Mouse (Mus musculus) forebrain, postnatal 0 days (tissue): ENCODE measurements at regions not wholly inside any gene's neighbourhood (a gene's known extent, or its start where the extent isn't known, plus 50 kb on each side); places are given as distances from the start of the nearest gene placed in this dataset.
"Not testable (repeated sequence)": the region's sequence is repeated elsewhere in the genome, so short reads cannot be mapped to it uniquely, and the experiment has no call there.

Experiments used
- ATAC-seq: fragments of 200-750 bp; cut with Nextera tagmentation; 2 replicates; pipeline ENCODE4 v1.8.0; 2017; ENCODE audit warnings: mild to moderate bottlenecking, moderate library complexity
- DNase-seq: peaks from one replicate; pipeline ENCODE4 v3.0.0-alpha.2; 2015
- H3K27ac ChIP-seq: fragments of 300-500 bp; sonication (generic); 2 replicates; pipeline ENCODE4 v1.5.1; 2014; ENCODE audit warnings: low read depth, mild to moderate bottlenecking, antibody characterized with exemption, low read length, moderate library complexity, mixed read lengths
- H3K27me3 ChIP-seq: fragments of 300-500 bp; sonication (generic); 2 replicates; pipeline ENCODE4 v1.6.1; 2014; ENCODE audit warnings: mild to moderate bottlenecking, low read length, mixed read lengths; ENCODE audit not compliant: insufficient read depth
- H3K36me3 ChIP-seq: fragments of 300-500 bp; sonication (generic); 2 replicates; pipeline ENCODE4 v1.6.1; 2014; ENCODE audit warnings: mild to moderate bottlenecking, moderate library complexity; ENCODE audit not compliant: insufficient read depth
- H3K4me1 ChIP-seq: fragments of 300-500 bp; sonication (generic); 2 replicates; pipeline ENCODE4 v1.6.1; 2014; ENCODE audit warnings: antibody characterized with exemption; ENCODE audit not compliant: insufficient read depth
- H3K4me2 ChIP-seq: fragments of 300-500 bp; sonication (generic); 2 replicates; pipeline ENCODE4 v1.6.1; 2014; ENCODE audit warnings: low read depth, mild to moderate bottlenecking, moderate library complexity
- H3K4me3 ChIP-seq: fragments of 300-500 bp; sonication (generic); 2 replicates; pipeline ENCODE4 v1.5.1; 2014; ENCODE audit warnings: low read depth, low read length, mixed read lengths
- H3K9ac ChIP-seq: fragments of 300-500 bp; sonication (generic); 2 replicates; pipeline ENCODE4 v1.6.1; 2014; ENCODE audit warnings: mild to moderate bottlenecking
- H3K9me3 ChIP-seq: fragments of 300-500 bp; sonication (generic); 2 replicates; pipeline ENCODE4 v1.6.1; 2016; ENCODE audit warnings: low read length
- CTCF ChIP-seq: sonication (generic); IDR thresholded peaks from 2 replicates; pipeline ENCODE4 v1.5.1; 2016; ENCODE audit warnings: antibody characterized with exemption, control low read depth, low read depth
- WGBS: fragments of 180-500 bp; shearing (Covaris S2); extraction: QIAGEN DNeasy Blood & Tissue Kit; methylation state at CpG from one replicate; pipeline ENCODE4 v1.1.7; 2014; 5-methylcytosine and 5-hydroxymethylcytosine counted together

DNA sequence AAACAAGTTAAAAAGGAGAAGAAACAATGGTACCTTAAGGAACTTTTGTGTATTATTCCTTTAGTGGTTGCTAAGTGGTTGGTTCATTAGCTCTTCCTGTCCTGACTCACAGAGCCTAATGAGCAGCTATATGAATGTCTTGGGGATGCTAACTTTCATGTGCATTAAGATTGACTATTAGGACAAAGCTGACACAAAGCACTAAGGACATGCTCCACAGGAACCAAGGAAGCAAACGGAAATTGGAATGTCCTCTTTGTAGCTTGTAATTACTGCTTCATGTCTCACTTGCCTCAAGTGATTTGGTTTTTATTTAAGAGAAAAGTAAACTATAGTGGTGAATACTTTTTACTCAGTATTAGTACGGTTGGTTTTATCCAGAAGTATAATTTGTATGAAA, 627.2 kb downstream of the Hdgfl1 start:
- 33% methylated on average over 2 of the region's 2 CpGs for WGBS
- Histone ChIP-seq H3K4me1 (no peaks in the 10 kb centered on the region), H3K27ac (no peak overlapping the region)

DNA sequence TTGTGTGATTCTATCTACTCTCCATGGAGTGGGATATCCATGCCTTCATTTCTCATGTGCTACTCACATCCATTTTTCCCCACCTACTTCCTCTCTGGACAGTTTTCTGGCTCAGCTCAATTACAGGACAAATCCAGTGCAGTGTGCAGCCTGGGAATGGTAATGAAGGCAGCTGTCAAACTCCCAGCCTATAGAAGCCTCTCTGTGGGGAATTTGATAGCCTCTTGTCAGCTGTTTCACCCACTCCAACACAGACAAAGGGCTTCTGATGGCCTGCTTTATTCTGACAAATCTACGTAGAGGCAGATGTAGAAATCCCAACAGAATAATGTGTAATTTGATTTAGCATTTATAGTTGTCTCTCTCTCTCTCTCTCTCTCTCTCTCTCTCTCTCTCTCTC, 650.6 kb downstream of the Hdgfl1 start:
- H3K9ac ChIP-seq = no peak overlapping the region
- 11% methylated on average over 1 of the region's 1 CpGs for WGBS
- no peaks in the 10 kb centered on the region for H3K9me3 ChIP-seq
- H3K27me3 ChIP-seq = no peaks in the 10 kb centered on the region
- no peaks in the 10 kb centered on the region for H3K36me3 ChIP-seq
- no peaks in the 10 kb centered on the region for H3K4me1 ChIP-seq
- no peak overlapping the region for H3K4me3 ChIP-seq
- ATAC-seq (peak; percentile 83), DNase-seq (peak; percentile 16)
- TF ChIP-seq CTCF = no peak
- no peak overlapping the region for H3K4me2 ChIP-seq
- H3K27ac ChIP-seq = no peak overlapping the region

More for the DNA sequence above, 627.2 kb downstream of the Hdgfl1 start:
- H3K9ac ChIP-seq = no peak overlapping the region
- ATAC-seq = no peak
- no peaks in the 10 kb centered on the region for H3K9me3 ChIP-seq
- H3K4me3 ChIP-seq = no peak overlapping the region
- no peaks in the 10 kb centered on the region for H3K36me3 ChIP-seq
- no peaks in the 10 kb centered on the region for H3K27me3 ChIP-seq
- no peak for DNase-seq
- H3K4me2 ChIP-seq = no peak overlapping the region
- no peak for TF ChIP-seq CTCF

DNA sequence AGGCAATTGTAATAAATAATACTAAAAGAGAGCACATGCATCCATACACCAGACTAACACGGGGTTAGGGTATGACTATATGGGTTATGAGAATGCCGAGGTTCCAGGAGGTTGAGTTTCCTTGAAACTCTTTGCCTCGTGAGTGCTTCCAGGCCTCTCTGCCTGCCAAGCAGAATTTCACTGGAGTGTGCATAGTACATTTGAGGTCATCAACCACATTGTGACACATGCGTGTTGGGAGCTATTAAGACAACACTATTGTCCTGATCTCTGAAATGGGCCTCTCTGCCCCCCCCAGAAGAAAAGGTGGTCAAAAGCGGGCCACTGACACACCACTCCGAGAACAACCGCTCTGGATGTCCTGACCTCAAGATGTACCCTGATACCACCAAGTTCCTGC, 655.8 kb downstream of the Hdgfl1 start:
- Histone ChIP-seq H3K9me3 (no peaks in the 10 kb centered on the region), H3K27ac (no peak overlapping the region), H3K4me1 (no peaks in the 10 kb centered on the region), H3K27me3 (no peaks in the 10 kb centered on the region), H3K4me3 (no peak overlapping the region), H3K4me2 (no peak overlapping the region), H3K9ac (no peak overlapping the region), H3K36me3 (no peaks in the 10 kb centered on the region)
- TF ChIP-seq CTCF = no peak
- WGBS = 68% methylated on average over 7 of the region's 7 CpGs
- ATAC-seq (no peak), DNase-seq (no peak)

DNA sequence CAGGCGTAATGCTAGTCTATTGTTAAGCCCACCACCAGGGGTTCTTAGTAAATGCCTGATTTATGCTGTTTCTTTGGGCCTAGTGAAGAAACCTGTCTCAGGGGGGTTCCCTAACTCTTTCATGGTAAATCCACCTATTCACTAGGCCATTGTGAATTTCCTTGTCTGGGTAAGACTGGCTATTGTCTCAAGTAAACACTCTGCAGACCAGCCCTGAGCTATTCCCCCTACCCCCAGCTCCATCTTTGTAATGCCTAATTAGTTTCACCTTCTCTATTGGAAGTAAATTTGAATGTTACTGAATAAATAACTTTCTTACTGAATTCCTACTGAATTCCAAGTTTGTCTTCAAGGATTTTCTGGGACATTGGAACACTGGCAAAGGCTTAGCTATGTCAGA, 656.2 kb downstream of the Hdgfl1 start:
- not testable (repeated sequence) for H3K27me3 ChIP-seq, H3K9me3 ChIP-seq, H3K4me3 ChIP-seq, H3K9ac ChIP-seq, H3K27ac ChIP-seq, DNase-seq, ATAC-seq, H3K36me3 ChIP-seq, H3K4me2 ChIP-seq, H3K4me1 ChIP-seq
- 36% methylated on average over 1 of the region's 1 CpGs for WGBS

DNA sequence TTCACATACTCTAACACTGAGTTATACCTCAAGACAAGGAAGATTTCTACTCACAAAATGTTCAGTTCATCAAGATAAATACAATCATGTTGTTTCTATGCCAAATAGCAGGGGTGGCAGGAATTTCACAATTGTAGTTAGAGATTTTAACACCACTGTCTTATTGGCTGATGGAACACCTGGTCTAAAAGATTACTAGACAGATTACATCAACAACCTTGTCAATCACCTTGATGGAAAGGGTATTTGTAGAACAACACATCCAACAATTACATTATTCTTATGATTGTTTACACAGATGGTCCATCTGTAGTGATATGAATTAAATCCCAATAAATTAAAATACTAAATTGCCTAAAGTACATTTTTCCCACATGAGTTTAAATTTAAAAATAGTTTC, 657.4 kb downstream of the Hdgfl1 start:
- Histone ChIP-seq H3K36me3 (no peaks in the 10 kb centered on the region), H3K4me1 (no peaks in the 10 kb centered on the region), H3K4me2 (no peak overlapping the region), H3K9ac (no peak overlapping the region), H3K4me3 (no peak overlapping the region), H3K9me3 (no peaks in the 10 kb centered on the region), H3K27ac (no peak overlapping the region), H3K27me3 (no peaks in the 10 kb centered on the region)
- DNase-seq (peak; percentile 14), ATAC-seq (no peak)
- TF ChIP-seq CTCF = no peak

DNA sequence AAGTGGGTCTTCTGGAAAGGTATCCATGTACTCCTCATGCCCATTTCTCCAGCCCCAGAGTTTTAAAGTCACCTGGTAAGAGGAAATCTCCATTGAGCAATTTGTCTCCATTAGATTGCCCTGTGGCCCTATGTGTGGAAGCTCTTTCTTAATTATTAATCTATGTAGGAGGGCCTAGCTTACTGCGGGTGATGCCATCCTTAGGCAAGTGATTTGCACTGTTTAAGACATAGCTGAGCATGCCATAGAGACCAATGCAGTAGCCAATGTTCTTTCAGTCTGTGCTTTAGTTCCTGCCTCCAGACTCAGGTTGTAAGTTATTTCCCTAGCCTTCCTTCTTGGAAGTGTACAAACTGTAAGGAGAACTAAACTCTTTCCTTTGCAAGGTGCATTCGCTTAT, 661.0 kb downstream of the Hdgfl1 start:
- no peaks in the 10 kb centered on the region for H3K4me1 ChIP-seq
- H3K9ac ChIP-seq = no peak overlapping the region
- TF ChIP-seq CTCF = no peak
- no peak overlapping the region for H3K27ac ChIP-seq
- ATAC-seq (no peak), DNase-seq (no peak)
- no peaks in the 10 kb centered on the region for H3K36me3 ChIP-seq
- no peak overlapping the region for H3K4me3 ChIP-seq
- no peaks in the 10 kb centered on the region for H3K27me3 ChIP-seq
- WGBS = 99% methylated on average over 2 of the region's 2 CpGs
- no peaks in the 10 kb centered on the region for H3K9me3 ChIP-seq
- no peak overlapping the region for H3K4me2 ChIP-seq

DNA sequence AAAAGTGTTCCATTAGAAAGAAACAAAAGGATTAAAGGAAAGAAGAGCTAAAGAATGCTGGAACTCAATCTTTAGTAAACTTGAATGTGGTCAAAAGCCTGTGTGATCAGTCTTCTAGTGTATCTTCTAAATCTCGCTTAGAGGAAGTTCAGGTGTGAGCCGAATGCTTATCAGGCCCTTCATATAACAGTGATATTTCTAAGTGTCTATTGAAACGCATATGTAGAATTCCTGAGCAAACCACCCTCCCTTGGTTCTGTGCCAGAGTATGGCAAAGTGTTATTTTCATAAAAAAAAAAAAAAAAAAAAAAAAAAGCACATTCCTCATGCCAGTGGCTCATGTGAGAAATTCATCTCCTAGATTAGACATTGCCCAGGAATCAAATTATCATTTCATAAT, 681.2 kb downstream of the Hdgfl1 start:
- Histone ChIP-seq H3K27me3 (no peaks in the 10 kb centered on the region), H3K4me2 (no peak overlapping the region), H3K9ac (no peak overlapping the region), H3K27ac (no peak overlapping the region), H3K4me3 (no peak overlapping the region), H3K9me3 (no peaks in the 10 kb centered on the region), H3K4me1 (no peaks in the 10 kb centered on the region), H3K36me3 (no peaks in the 10 kb centered on the region)
- WGBS = 78% methylated on average over 3 of the region's 3 CpGs
- no peak for DNase-seq
- ATAC-seq = no peak
- no peak for TF ChIP-seq CTCF

DNA sequence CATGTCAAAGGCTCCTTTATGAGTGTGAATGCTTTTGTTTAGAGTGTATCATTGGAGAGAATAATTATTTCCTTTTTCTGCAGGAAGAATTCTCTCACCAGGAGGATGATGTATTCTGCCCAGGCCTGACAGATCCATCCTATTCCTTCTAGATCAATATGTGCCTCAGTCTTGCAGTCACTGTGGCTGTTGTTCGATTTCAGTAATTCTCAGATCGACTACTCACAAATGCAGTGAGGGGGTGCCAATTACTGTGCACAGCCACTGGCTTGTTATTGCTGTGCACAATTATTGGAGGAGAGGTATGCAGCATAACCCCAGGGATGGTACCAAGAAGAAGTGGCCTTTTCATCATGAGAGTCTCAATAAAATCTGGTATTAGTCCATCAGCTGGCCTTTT, 689.2 kb downstream of the Hdgfl1 start:
- peak; percentile 5 for DNase-seq
- H3K4me2 ChIP-seq = no peak overlapping the region
- no peak overlapping the region for H3K9ac ChIP-seq
- 21% methylated on average over 2 of the region's 2 CpGs for WGBS
- H3K27ac ChIP-seq = peak overlapping the region; percentile 54
- no peak for TF ChIP-seq CTCF
- H3K27me3 ChIP-seq = no peaks in the 10 kb centered on the region
- no peaks in the 10 kb centered on the region for H3K36me3 ChIP-seq
- H3K9me3 ChIP-seq = no peaks in the 10 kb centered on the region
- no peaks in the 10 kb centered on the region for H3K4me1 ChIP-seq
- no peak overlapping the region for H3K4me3 ChIP-seq
- ATAC-seq = no peak
